Mouse (Mus musculus) heart, adult 2 months (tissue): ENCODE data around the gene Ccdc12. TPM values are rescaled to one million over a fixed set of nuclear protein-coding genes. Genes with fewer than 3 reads are reported as not detected.

Source experiments
- DNase-seq, 2 experiments: peaks; one replicate each; pipeline ENCODE4 v3.0.0; 2021
- H3K27ac ChIP-seq: fragments of 200-600 bp; 2 replicates; pipeline ENCODE4 v1.8.1; 2022
- H3K27me3 ChIP-seq: fragments of 200-500 bp; 2 replicates; pipeline ENCODE4 v1.6.1; 2012; ENCODE audit warnings: mild to moderate bottlenecking, low read length, inconsistent platforms, mixed read lengths; ENCODE audit not compliant: control insufficient read depth, insufficient read depth
- H3K36me3 ChIP-seq: fragments of 200-500 bp; 2 replicates; pipeline ENCODE4 v1.6.1; 2012; ENCODE audit warnings: low read length, inconsistent platforms; ENCODE audit not compliant: control insufficient read depth, insufficient read depth
- H3K4me1 ChIP-seq: fragments of 200-500 bp; 2 replicates; pipeline ENCODE4 v1.6.1; 2011; ENCODE audit warnings: low read length; ENCODE audit not compliant: control insufficient read depth, insufficient read depth
- H3K4me3 ChIP-seq: fragments of 200-600 bp; 2 replicates; pipeline ENCODE4 v1.8.1; 2022
- H3K79me2 ChIP-seq: fragments of 200-500 bp; replicated peaks from 2 replicates; pipeline ENCODE4 v1.6.1; 2012; ENCODE audit warnings: mild to moderate bottlenecking, inconsistent platforms, low read length, moderate library complexity, mixed read lengths; ENCODE audit not compliant: control insufficient read depth, insufficient read depth
- H3K9ac ChIP-seq: fragments of 200-500 bp; 2 replicates; pipeline ENCODE4 v1.6.1; 2012; ENCODE audit warnings: low read depth, mild to moderate bottlenecking, control low read depth, inconsistent platforms, low read length, mixed read lengths
- CTCF ChIP-seq: fragments of 200-600 bp; IDR thresholded peaks from 2 replicates; pipeline ENCODE4 v1.8.1; 2022; ENCODE audit warnings: antibody characterized with exemption, mild to moderate bottlenecking, moderate library complexity
- EP300 ChIP-seq: fragments of 200-500 bp; IDR thresholded peaks from 2 replicates; pipeline ENCODE4 v1.6.1; 2011; ENCODE audit warnings: low read depth, low read length, control low read depth; ENCODE audit not compliant: insufficient read depth
- POLR2A ChIP-seq: fragments of 200-500 bp; IDR thresholded peaks from 2 replicates; pipeline ENCODE4 v1.6.1; 2011; ENCODE audit warnings: mild to moderate bottlenecking, low read depth, low read length, control low read depth; ENCODE audit not compliant: insufficient read depth
- WGBS: fragments of 180-500 bp; shearing (Covaris S2); methylation state at CpG from one replicate; pipeline ENCODE4 v1.1.7; 2018; 5-methylcytosine and 5-hydroxymethylcytosine counted together
- intact Hi-C: fragments of 180-260 bp; cut with DNase I; formaldehyde crosslinking; loops from one replicate; pipeline ENCODE4 v1.15.1; 2025
- polyA plus RNA-seq: library from polyadenylated mRNA; depleted of rRNA; stranded (reverse); fragments of >200 nt; gene quantifications from 2 replicates; pipeline ENCODE4 v1.2.3, GENCODE M21; 2012
- total RNA-seq, 2 experiments: library from RNA; stranded (reverse); gene quantifications; 2 replicates each; pipeline ENCODE4 v1.2.3; 2021

Gene Ccdc12
- total and polyA plus RNA-seq, 3 experiments, result 54.1 to 94.8 (median 66.1) TPM

DNA sequence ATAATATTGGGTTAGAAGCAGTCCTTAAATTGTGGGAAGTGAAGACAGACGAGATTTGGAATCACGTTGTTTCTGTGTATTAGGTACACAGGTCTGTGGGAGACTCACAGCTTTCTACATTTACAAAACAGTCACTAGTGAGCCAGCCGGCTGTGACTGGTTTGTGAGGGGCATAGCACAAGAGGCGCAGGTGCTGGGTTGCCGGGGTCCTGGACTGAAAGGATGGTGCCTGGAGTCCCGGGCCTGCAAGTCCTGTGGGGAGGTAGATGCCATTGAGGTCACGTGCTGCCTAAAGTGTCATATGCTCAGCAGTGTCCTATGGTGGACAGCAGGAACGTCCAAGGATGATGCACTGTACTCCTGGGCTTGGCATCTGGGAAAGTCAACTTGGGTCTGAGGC is 10.1 kb downstream of the Ccdc12 start:
- peak overlapping the region; percentile 78 for H3K27ac ChIP-seq
- peak overlapping the region; percentile 39; the same call in 1 of the 2 replicates for H3K9ac ChIP-seq
- peaks cover 16% of the 10 kb centered on the region for H3K79me2 ChIP-seq
- H3K36me3 ChIP-seq, result no peaks in the 10 kb centered on the region; the same call in 1 of the 2 replicates
- no peak overlapping the region for H3K4me3 ChIP-seq
- H3K27me3 ChIP-seq, result no peaks in the 10 kb centered on the region
- intact Hi-C loops, result no loop called here
- H3K4me1 ChIP-seq, result peaks cover 32% of the 10 kb centered on the region
- DNase-seq, result no peak
- 31% methylated on average over 8 of the region's 8 CpGs for WGBS
- no peak for TF ChIP-seq POLR2A
- no peak for TF ChIP-seq EP300
- no peak for TF ChIP-seq CTCF

DNA sequence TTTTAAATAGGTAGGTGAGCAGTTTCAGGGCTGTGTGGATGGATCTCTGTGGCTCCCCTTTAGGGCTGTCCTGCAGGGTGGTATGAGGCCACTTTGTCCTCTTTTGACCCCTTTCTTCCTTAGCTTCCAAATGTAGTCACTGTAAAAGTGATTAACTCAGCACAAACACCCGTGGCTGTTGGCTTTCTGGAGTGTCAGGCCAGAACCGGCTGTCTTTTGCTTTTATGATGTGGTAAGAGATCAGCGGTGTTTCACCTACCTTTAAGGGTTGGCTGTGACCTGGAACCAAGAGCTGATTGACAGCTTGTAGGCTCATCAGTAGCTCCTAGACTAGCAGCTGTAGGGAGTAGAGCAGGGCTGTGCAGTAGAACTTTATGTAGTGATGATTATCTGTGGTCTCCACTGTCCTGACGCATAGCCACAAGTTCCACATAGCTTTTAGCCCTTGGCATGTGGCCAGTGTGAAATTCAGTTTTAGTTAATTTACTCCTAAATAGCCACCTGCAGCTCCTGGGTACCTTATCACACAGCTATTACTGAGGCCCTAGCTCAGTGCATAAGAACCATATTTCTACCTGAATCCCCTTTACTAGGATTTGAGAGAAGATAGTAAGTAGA is 11.0 kb downstream of the Ccdc12 start:
- DNase-seq, result no peak
- intact Hi-C loops, result no loop called here
- peaks cover 11% of the 10 kb centered on the region for H3K79me2 ChIP-seq
- H3K4me3 ChIP-seq, result no peak overlapping the region
- no peaks in the 10 kb centered on the region for H3K27me3 ChIP-seq
- 0 out of 2 replicates have a peak overlapping the region, but pooled peaks have one; percentile 24 for H3K27ac ChIP-seq
- H3K9ac ChIP-seq, result no peak overlapping the region; the same call in 1 of the 2 replicates
- H3K36me3 ChIP-seq, result no peaks in the 10 kb centered on the region; the same call in 1 of the 2 replicates
- 19% methylated on average over 4 of the region's 4 CpGs for WGBS
- TF ChIP-seq POLR2A (no peak), EP300 (no peak), CTCF (no peak)
- peaks cover 32% of the 10 kb centered on the region for H3K4me1 ChIP-seq

- Histone ChIP-seq H3K4me1 (peaks cover 38% of the 10 kb centered on the region), H3K79me2 (peaks cover 9% of the 10 kb centered on the region; the same call in 1 of the 2 replicates), H3K27me3 (no peaks in the 10 kb centered on the region), H3K9ac (no peak overlapping the region), H3K4me3 (no peak overlapping the region), H3K27ac (no peak overlapping the region), H3K36me3 (no peaks in the 10 kb centered on the region; the same call in 1 of the 2 replicates)
- intact Hi-C loops, result no loop called here
- no peak for DNase-seq
- TF ChIP-seq CTCF (no peak), POLR2A (no peak), EP300 (no peak)
- WGBS, result 62% methylated on average over 6 of the region's 6 CpGs
These were observed 12.4 kb downstream of the Ccdc12 start for GRCm38 (mm10) chr9:110668601-110669293.

GRCm38 (mm10) chr9:110669785-110670184 is 13.5 kb downstream of the Ccdc12 start:
- Histone ChIP-seq H3K4me1 (peaks cover 43% of the 10 kb centered on the region), H3K9ac (no peak overlapping the region), H3K36me3 (no peaks in the 10 kb centered on the region; the same call in 1 of the 2 replicates), H3K27ac (no peak overlapping the region), H3K27me3 (no peaks in the 10 kb centered on the region), H3K4me3 (no peak overlapping the region), H3K79me2 (peaks cover 11% of the 10 kb centered on the region)
- DNase-seq, result no peak
- intact Hi-C loops, result no loop called here
- TF ChIP-seq POLR2A (no peak), CTCF (no peak), EP300 (no peak)
- WGBS, result 71% methylated on average over 5 of the region's 5 CpGs

- Histone ChIP-seq H3K79me2 (peaks cover 8% of the 10 kb centered on the region), H3K9ac (peak overlapping the region; percentile 33), H3K4me3 (peak overlapping the region; percentile 10; the same call in 1 of the 2 replicates), H3K27ac (peak overlapping the region; percentile 77), H3K36me3 (no peaks in the 10 kb centered on the region; the same call in 1 of the 2 replicates), H3K27me3 (no peaks in the 10 kb centered on the region), H3K4me1 (peaks cover 40% of the 10 kb centered on the region)
- peak; percentile 57 to 60 for DNase-seq
- peak; percentile 85 for TF ChIP-seq CTCF
- TF ChIP-seq POLR2A, result no peak
- TF ChIP-seq EP300, result 0 out of 2 replicates have a peak, but pooled peaks have one; percentile 27
- WGBS, result 51% methylated on average over 7 of the region's 7 CpGs
- intact Hi-C loops, result loop anchor here (2.0 kb wide), 2 partner anchors 16 to 36 kb away; partner anchors contain the start of gene Ccdc12
These were observed 16.3 kb downstream of the Ccdc12 start for GRCm38 (mm10) chr9:110672462-110673106.
